Mouse (Mus musculus) left cerebral cortex, adult 18-20 months (tissue): ENCODE data around the gene Lrba. TPM values are rescaled to one million over a fixed set of nuclear protein-coding genes. Genes with fewer than 3 reads are reported as not detected.
A peak's percentile ranks its signal among the peaks of the same experiment; 100 is the strongest.

ENCODE experiments used
- DNase-seq, 2 experiments: peaks; one replicate each; pipeline ENCODE4 v3.0.0; 2021 to 2022; ENCODE audit warnings: low spot score in 2 of 2, mixed read lengths in 1 of 2
- total RNA-seq, 2 experiments: library from RNA; stranded (reverse); gene quantifications; 2 replicates each; pipeline ENCODE4 v1.2.3; 2021

Gene Lrba
- total RNA-seq, 2 experiments from 2014 or later: 29.6 to 31.6 TPM

- DNase-seq: no peak
Observed at GRCm38 (mm10) chr3:86659326-86659725, 434.8 kb downstream of the Lrba start.

- no peak for DNase-seq
Observed at GRCm38 (mm10) chr3:86664399-86664798, 439.9 kb downstream of the Lrba start.

GRCm38 (mm10) chr3:86668146-86668545 lies 443.7 kb downstream of the Lrba start:
- no peak for DNase-seq

- no peak for DNase-seq
Observed at GRCm38 (mm10) chr3:86677573-86678155, 453.2 kb downstream of the Lrba start.

GRCm38 (mm10) chr3:86687571-86688209 lies 463.2 kb downstream of the Lrba start:
- no peak for DNase-seq

- DNase-seq: no peak
Observed at GRCm38 (mm10) chr3:86688438-86688837, 464.0 kb downstream of the Lrba start.

GRCm38 (mm10) chr3:86689305-86689704 lies 464.8 kb downstream of the Lrba start:
- DNase-seq: peak in 1 of 2 experiments; percentile 6

GRCm38 (mm10) chr3:86692779-86693178 lies 468.3 kb downstream of the Lrba start:
- DNase-seq: no peak

GRCm38 (mm10) chr3:86693553-86693952 lies 469.1 kb downstream of the Lrba start:
- no peak for DNase-seq

GRCm38 (mm10) chr3:86698947-86699346 lies 474.5 kb downstream of the Lrba start:
- no peak for DNase-seq

- no peak for DNase-seq
Observed at GRCm38 (mm10) chr3:86701163-86701563, 476.7 kb downstream of the Lrba start.

- no peak for DNase-seq
Observed at GRCm38 (mm10) chr3:86709472-86709871, 485.0 kb downstream of the Lrba start.

GRCm38 (mm10) chr3:86711530-86711929 lies 487.1 kb downstream of the Lrba start:
- no peak for DNase-seq

GRCm38 (mm10) chr3:86712758-86713157 lies 488.3 kb downstream of the Lrba start:
- no peak for DNase-seq

GRCm38 (mm10) chr3:86714446-86714845 lies 490.0 kb downstream of the Lrba start:
- no peak for DNase-seq

GRCm38 (mm10) chr3:86723415-86724298 lies 499.2 kb downstream of the Lrba start:
- no peak for DNase-seq

- DNase-seq: no peak
Observed at GRCm38 (mm10) chr3:86725113-86725512, 500.6 kb downstream of the Lrba start.

- no peak for DNase-seq
Observed at GRCm38 (mm10) chr3:86738831-86739230, 514.4 kb downstream of the Lrba start.

GRCm38 (mm10) chr3:86739745-86740144 lies 515.3 kb downstream of the Lrba start:
- DNase-seq: no peak

GRCm38 (mm10) chr3:86745348-86745747 lies 520.9 kb downstream of the Lrba start:
- DNase-seq: no peak

GRCm38 (mm10) chr3:86745769-86746512 lies 521.5 kb downstream of the Lrba start:
- DNase-seq: no peak
